Mouse (Mus musculus): ENCODE results near the gene Lmo3.

The Lmo3 gene

DNA sequence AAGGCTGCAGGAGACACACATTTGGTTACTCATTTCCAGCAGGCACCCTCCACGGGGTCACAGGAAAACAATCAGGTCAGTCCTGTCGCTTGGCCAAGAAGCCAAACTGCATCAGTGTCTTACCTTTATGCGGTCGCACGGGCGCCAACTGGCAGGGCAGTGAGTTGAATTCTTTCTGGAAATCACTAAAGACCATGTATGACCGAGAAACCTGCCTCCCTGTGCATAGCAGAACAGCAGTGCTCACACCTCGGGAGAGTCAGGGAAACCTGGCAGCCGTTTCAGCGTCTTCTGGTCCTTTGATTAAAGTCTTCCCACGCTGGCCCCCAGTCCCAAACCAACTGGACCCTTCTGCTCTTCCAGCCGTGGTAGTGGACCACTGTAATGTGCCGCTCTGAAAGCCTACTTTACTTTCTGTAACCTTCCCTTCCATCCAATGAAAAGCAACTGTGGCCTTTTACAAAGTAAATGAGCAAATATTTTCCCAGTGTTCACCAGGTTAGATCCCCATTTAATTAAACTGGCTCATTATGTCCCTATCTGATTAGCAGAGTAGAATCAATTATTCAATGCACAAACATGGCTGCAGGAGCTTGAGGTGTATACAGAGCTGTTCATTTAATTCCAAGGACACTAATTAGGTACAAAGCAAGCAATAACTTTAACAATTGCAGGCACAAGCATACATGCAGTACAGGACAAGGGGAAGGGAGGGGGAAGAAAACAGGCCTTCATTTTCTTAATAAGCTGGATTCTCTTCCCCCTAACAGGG, at the start of gene Lmo3:
TSS of gene Lmo3 (minus strand) at position 235 of the 772 bp plus-strand sequence.
- DNase-seq, result no peak

DNA sequence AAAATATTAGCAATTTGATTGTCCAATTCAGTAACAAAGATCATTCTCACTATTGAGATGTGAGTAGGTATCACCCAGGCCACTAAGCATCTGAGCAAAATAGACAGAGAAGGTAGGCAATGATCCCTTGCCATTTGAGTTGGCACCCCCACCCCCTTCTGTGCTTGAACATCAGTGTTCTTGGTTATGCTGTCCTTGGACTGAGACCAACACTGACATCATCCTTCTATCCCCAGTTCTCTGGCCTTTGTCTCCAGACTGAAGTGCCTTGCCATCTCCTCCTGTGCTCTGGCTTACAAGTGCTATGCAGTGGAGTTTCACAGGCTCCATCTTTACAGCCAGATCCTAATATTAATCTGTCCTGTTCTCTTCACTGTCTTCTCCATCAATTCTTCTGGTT, 39.0 kb upstream of the Lmo3 start:
- no peak for DNase-seq

DNA sequence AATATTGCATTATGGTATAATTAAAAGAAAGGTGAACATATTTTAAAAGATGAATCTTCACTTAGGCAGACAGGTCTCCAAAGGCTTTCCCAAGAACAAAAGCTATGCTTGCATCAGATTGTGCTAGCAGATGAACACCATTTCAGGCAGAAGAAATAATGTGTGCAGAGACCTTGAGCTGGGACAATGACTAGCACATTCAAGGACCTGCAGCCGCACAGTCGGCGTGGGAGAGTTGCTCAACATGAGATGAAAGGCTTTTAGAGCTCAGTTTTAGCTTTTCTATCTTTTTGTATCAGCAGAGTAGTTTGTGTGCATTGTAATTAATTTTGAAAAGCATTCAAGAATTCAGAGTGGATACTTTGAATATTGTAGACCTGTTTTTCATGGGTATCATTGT, 36.6 kb upstream of the Lmo3 start:
- no peak for DNase-seq

DNA sequence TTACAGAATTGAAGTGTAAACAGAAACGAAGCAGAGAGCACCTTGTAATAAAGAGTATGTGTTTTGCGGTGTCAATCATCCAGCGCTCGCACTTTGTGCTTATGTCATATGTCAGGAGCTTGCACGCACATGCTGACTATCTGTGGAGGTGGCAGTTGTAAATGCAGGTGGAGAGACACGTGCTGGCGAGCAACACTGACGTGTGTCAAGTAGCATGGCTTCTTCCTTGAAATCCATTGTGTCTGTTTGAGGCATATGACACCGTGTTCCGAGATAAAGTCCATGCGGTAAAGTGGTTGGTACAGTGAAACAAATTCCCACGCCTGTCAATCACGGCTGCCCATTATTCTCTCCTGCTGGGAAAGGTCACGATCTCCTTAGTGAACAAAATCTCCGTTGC, 15.2 kb upstream of the Lmo3 start:
- DNase-seq, result no peak

DNA sequence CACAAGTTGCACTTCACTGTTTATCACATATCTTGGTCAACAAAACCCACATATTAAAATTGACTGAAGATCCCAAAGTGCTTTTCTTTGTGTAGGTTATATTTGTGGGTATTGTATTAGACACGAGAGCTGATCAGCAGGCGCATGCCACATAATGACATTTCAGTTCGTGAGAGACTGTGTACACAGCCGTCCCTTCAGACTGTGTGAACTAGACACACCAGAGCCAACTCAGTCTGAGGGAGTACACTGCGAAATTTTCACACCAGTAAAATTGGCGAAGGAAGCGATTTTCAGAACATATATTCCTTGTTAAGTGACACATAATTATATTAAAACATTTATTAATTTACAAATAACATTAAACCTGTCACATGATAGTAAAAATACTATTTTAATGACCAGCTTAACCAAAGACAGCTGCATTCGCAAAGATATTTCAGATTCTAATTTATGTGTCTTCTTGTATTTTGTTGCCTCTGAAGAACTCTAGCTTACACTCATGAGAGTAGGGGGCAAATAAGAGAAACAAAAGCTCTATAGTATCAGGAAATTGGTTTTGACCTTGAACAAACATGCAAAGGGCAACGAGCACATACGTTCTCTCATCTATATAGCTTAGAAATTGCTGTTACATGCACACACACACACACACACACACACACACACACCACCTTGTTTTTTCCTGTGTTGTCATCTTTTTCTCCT, 14.4 kb upstream of the Lmo3 start:
- no peak for DNase-seq

DNA sequence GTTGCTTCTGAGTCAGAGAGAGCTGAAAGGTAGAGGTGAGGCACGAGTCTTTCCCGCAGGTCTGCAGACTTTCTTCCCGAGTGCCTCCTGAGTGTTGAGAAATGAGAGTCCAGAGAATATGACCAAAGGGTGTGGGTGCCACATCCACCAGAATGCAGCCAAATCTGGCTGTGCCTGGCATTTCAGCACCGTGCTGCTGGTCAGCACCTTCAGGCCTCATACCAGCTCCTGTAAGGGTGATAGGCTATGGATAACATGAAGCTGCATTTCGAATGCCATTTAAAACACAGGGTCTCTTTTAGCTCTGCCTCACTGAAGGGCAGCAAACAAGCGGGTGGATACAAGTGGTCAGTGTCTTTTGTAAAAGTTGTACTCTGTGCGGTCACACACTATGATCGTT, 1.5 kb upstream of the Lmo3 start:
- no peak for DNase-seq

DNA sequence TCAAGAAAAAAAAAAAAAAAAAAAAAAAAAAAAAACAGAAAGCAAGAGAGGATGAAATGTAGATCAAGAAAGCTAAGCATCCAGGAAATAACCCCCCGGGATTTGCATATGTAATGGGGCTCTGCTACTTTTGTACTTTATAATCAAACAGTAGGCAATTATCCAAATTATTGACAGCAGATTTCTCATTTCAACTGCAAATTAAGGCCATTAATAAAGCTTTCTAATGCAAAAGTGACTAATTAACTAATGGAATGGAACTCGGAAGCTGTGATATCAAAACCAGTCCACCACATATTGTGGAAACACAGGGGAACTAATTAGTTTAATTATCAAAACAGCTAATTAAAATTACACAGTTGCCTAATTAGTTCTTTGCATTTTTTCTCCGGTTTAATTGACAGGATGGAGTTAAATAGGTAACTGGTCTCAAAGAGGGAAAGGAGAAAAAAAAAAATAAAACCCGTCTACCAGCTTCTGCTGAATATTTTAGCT, 785 bp upstream of the Lmo3 start:
- no peak for DNase-seq

DNA sequence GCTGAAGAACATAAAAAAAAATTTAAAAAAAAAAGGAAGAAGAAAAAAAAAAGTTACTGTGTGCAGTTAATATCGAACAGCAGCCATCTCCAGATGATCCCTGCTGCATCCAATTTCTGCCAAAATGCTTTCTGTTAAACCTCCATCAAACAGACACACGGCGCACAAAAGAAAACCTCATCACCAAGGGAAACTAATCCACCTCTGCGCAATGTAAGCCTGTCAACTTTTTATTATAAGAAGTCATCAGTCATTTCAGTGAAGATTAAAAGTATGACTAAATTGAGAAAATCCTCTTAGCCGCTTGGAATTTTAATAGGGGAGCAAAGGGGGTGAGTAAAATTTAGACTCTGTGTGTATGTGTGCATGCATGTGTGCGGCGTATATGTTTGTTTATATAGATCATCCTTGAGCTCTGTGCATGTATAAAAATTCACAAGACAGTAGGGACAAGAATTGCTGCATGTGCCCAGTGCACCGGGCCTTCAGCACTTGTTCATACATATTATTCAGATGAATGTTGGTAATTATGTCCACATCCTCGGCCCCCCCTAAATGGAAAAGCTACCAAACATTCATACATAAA, 1.2 kb downstream of the Lmo3 start:
- no peak for DNase-seq

DNA sequence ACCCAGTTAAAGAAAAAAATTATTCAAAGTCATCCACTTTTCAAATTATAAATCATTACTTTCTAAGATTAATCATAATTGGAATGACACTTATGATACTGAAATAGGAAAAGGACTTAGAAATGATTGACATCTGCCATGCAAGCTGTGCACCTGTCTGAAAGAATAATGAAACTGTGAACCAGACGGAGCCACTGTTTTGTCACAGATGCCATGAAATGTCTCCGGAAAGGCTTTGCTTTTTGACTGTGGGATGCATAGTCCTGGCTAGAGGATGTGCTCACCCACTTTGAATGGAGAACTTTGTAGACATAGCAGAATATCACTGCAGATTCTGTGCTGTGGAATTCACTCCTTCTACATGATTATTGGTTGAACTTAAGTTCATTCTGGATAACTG, 18.4 kb downstream of the Lmo3 start:
- no peak for DNase-seq

DNA sequence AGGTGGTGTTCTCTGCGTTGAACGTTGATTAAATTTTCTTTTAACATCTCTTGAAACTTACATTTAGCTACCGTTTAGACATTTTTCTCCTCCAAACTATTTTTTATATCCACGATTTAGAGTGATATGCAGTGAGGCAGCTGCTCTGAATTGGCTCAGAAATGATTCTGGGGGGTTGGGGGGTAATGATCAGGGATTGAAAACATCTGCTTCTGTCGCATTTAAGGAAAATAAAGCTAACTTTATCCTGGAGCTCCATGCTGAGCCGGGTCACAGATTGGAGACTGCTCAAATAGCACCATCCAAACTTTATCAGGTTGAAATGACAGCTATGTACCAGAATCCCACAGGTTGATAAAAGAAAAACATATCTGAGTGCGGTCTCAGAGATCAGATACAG, 29.6 kb downstream of the Lmo3 start:
- no peak for DNase-seq

DNA sequence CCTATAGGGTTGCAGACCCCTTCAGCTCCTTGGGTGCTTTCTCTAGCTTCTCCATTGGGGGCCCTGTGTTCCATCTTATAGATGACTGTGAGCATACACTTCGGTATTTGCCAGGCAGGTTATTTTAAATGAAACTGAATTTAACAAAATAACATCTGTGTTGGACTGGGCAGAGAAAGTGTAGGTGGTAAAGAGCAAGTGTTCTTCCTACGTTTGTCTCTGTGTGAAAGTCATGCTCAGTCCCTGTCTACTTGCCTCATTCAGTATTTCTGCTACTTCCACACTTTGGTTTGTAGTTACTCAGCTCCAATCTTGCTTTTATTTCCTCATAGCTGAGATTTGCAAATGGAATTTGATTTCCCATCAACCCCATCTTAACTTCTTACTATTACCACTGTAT, 46.9 kb downstream of the Lmo3 start:
- DNase-seq, result no peak

DNA sequence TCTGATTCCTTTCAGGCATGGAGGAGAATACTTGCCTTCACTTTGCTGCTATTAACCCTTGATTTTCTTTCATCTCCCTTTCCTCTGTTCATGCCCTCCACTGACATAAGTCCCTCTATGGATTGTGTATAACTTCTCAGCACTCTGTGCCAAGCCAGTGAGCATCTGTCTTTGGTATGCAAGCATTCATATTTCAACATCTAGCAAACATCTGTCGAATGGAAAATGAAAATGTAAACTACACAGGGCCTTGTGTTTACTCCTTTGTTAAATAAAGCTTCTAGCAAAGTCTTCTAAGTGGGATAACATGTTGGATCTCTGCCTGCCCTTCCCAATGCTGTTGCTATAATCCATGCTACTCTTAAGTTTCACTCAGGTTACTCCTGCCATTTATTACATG, 75.1 kb downstream of the Lmo3 start:
- no peak for DNase-seq

DNA sequence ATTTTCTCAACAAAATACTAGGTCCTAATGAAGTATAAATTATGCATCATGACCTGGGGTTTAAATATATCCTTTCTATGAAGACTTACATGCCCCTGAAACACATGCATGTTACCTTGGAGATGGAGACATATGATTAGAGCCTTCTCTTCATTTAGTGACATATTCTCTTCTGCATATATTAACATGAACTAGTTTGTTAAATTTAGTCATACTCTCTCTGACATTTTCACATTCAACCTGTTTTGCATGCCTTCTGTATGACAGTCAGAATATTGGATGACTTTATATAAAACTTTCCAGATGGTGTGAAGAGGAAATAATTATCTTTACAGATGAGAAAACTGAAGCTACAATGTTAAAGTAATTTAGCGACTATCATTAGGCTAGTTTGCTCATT, 77.8 kb downstream of the Lmo3 start:
- no peak for DNase-seq

DNA sequence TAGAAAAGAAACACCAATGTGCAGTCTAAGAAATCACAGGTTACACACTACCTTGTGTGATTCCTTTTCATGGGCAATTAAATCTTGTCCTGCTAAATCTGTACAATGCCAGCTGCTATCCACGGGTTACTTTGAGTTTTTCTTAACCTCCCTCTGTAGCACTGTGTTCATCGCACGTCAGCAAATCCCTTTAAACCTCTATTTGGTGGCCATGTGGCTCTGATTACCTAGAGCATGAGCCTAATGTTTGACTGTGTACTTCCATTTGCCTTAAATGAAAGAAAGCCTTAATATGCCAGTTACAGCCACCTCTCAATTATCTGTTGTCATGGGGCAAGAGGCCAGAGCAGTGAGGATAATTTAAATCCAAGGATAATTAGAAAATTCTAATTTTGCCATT, 98.9 kb downstream of the Lmo3 start:
- DNase-seq, result no peak

DNA sequence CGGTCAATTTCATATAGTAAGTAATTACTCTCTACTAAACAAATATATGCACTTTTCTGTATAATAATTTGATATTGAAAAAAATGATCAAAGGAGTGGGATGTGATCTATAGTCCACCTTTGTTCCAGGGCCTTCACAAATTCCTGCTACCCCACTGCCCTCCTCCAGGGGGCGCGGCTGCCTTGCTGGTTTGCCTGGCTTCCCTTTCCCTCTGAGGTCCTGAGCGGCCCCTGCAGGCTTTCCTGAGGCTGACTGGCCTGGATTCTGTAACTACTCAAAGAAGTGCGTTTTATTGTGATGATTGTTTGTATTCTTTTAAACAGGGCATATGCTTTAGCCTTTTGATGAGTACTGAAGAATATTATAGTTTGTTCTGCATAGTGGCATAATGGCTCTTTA, 104.2 kb downstream of the Lmo3 start:
- peak; percentile 26 to 35 for DNase-seq

DNA sequence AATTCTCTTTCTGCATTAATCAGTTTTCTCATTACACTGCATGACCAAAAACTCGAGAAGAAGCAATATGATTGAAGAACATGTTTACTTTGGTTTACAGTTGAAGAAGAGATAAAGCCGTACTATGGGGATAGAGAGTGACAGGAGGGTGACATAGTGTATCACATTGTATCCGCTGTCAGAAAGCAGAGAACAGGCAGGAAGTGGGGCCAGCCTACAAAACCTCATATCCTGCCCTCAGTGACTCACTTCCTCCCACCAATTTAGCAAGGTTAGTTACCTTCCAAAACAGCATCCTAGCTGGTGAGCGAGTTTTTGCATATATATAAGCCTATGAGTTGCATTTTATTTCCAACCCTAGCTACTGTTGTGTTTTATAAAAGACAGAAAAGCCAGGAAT, 112.6 kb downstream of the Lmo3 start:
- no peak for DNase-seq

DNA sequence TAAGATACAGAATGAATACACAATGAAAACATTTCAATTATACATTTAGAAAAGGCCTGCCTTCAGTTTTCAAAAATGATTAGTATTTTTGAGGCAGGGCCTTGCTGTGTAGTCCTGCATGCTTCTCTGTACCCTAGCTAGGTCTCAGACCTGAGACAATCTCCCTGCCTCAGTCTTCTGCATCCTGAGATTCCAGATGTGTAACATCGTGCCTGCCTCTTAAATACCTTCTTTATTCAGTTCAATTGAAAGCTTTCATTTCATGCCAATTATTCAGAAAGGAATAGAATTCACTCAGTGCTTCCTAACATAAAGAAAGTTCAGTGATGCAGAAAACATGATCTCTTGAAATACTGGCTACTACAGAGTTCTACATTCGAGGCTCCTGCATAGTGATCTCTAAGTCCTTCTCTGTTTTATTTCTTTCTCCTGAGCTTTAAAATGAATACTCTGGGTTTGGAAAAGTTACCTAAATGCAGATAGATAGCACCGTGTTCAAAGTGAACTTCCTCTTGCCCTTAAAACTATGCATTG, 137.2 kb downstream of the Lmo3 start:
- DNase-seq, result no peak

DNA sequence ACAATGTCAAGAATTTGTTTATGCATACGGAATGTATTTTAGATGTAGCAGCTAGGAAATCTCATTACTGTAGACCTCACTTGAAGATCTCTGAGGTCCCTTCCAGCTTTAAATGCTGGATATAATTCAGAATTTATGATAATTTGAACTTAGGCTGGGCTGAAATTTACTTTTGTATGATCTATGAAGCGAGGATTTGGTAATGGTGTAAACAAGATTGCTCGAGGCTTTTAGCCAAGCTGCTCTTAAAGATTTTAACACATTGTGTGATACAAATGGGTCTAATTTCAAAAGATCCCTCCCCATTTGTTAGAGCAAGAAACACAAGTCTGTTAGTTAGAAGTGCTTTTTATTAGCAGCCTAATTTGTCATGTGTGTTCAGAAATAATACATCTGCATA, 144.4 kb downstream of the Lmo3 start:
- no peak for DNase-seq

DNA sequence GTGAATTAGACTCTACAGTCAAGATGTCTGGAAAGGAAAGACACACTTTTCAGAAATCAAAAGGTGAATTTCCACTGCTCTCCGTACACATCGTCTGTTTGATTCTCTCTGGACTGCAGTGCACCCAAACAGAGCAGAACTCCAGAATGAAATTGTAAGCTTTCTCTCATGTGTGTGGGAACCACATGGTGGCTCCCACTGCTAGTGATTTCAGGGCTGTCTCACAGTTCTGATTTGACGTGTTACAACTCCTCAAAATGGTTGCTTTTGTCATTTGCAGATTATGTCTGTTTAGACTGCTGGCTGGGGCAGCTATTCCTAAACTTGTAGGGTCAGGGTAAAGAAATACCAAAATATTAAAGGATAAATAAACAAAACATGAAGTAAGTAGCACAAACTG, 145.0 kb downstream of the Lmo3 start:
- DNase-seq, result no peak

DNA sequence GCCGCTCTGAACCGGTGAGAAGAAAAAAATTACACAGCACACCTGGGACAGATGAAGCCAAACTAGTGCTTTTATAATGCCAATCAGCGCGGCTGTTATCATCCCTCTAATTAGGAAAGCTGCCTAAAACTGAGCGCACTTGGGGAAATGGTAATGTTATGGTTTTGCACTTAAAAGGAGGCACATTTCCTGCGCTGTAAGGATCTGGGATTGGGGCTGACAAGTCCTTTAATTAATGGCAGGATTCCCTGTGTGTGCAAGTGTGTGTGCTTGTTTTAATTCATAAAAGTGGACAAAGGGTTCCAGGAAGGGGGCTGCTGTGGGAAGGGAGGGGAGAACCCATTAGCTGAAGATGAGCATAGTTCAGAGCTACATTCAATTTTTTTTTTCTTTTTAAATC, 154.4 kb downstream of the Lmo3 start:
- DNase-seq, result no peak

DNA sequence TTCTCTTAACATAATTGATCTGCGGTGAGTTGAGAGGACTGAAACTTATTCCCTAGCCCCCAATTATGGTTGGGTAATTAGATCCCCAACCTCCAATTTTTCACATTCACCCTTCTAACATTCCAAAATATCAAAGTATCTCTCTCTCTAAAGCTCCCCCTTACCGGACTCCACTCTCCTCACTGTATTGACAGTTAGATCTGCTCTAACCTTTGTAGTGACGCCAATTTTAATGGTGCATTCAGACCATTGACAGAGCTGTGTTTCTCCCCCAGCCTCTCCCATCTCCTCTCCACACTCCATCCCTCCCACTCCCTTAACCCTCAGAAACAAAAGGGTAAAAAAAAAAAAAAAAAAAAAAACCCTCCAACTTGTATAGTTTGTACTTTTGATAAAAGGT, 154.9 kb downstream of the Lmo3 start:
- DNase-seq, result no peak

DNA sequence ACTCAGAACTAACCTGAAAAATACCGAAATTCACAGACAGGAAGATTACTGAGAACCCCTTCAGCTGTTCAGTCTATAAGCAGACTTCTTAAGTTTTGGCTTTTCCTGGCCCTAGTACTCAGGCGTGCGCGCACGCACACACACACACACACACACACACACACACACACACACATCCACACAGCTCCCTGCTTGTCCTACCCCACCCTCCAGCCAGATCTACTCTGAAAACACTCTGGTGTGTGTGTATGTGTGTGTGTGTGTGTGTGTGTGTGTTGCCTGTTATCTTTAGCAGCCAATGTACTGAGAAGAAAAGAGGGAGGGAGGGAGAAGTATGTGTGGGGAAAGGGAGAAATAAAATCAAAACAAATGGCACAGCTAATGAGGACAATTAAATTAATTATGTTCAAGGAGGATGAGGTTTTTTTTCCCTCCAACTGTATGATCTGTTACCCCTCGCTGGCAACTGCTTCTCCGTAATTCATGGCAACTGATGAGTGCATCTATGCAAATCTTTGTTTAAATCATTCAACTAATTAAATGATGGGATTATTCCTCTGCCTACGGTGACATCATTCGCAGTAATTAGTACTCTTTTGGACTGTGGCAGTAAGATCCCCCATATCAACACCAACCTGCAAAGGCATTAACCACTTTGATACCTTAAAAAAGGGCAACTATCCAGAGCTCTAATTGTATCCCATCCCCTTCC, 157.1 kb downstream of the Lmo3 start:
- no peak for DNase-seq

DNA sequence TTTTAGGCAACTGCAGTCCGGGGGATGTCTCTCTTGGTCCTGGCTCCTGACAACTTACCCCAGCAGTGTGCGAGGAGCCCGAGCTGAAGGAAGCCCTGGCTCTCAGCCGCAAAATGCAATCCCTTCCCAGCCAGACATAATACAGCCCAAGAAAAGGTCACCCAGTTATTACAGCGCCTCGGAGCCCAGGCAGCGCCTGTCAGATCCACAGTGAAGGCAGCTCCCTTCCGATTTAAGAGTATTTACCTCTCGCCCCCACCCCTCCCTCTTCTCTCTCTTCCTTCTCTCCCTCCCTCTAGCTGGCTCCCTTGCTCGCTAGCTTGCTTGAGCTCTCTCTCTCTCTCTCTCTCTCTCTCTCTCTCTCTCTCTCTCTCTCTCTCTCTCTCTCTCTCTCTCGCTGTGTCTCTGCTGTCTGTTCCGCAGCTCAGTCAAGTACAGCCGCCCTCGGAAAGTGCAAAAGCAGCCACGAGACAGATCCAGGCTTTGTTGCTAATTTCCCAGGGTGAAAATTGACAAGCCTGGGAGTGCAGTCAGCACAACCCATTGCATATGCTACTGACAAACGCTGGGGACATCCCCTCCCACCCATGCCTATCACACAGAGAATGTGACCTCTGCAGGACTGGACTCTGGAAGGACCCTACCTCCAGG, 159.0 kb downstream of the Lmo3 start:
- DNase-seq, result no peak
